Mouse (Mus musculus) urinary bladder, postnatal 25 days (tissue): Measurements from ENCODE around the gene Nfe2l2.

ENCODE experiments used
- DNase-seq: peaks from one replicate; pipeline ENCODE4 v3.0.0; 2022; ENCODE audit warnings: low spot score

Nfe2l2 gene

DNA sequence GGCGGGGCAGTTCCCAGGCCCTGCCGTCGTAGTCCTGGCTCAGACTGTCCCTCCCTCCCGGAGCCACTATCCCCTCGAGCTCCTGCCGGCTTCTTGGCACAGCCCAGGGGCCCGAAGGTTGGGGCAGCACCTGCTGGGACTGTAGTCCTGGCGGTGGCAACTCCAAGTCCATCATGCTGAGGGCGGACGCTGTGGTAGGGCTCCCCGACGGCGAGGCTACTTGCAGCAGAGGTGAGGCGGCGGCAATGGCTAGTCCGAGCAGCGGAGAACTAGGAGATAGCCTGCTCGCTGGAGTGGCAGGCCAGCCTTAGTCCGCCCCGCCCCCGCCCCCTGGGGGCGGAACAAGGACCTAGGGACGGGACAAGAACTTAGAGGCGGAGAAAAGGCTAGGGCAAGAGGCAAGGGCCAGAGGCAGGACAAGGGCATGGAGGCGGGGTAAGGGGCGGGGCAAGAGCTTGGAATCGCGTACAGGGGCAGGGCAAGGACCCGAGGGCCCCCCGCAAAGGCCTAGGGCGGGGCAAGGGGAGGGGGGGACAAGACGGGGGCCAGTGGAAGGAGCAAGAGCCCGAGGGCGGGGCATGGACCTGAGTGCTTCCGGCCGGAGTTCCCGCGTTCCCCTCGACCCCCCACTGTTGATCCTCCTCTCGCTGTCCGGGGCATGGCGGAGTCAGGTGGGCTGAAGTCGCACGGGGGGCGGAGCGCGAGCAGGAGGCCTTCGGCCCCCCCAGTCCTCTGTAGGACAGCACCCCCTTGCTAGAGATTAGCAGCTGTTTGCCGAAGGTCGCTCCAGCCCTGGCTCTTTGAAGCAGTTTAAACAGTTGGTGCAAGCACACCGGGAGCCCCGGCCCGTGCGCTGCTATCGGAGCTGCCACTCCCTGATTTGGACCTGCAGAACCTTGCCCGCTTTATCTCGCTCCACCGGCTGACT lies at the start of gene Nfe2l2:
Gene Nfe2l2 (minus strand): TSS at position 408 of the 928 bp plus-strand sequence.
- peak; percentile 96 for DNase-seq

DNA sequence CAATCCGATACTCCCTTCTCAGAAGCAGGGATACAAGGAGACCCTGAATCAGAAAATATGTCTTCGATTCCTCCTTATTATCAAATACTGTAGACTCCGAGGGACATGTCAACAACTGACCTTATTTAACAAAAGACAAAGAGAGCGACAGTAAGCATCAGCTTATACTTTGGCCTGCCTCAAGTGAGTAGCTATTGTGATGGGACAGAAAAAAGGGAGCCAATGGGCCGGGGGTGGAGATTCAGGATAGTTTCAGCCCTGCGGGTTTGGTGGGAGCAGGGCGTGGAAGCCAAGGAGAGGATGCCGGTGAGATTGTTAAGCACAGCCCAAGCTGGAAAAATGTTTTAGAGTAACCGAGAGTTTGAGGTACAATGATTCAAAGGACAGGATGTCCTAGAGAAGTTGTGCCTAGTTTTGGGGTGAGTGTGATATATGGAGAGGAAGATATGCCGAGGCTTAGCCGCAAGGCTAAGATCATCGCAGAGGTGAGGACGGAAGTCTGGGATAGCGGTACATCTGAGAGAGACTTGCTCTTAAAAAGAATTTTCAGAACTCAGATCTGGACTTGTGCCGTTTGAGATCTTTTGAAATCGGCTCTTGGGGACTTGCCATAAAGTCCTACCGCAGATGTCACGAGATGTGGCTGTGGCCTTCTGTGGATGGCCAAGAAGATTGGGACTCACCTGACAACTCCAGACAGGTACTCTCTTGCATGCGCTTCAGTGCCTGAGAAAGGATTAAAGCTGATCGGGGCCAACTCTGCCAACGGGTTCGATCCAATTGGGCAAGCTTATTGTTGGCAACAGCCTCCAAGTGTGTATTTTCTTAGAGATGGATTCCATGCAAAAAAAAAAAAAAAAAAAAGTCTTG lies 48.1 kb upstream of the Nfe2l2 start:
- DNase-seq, result no peak

DNA sequence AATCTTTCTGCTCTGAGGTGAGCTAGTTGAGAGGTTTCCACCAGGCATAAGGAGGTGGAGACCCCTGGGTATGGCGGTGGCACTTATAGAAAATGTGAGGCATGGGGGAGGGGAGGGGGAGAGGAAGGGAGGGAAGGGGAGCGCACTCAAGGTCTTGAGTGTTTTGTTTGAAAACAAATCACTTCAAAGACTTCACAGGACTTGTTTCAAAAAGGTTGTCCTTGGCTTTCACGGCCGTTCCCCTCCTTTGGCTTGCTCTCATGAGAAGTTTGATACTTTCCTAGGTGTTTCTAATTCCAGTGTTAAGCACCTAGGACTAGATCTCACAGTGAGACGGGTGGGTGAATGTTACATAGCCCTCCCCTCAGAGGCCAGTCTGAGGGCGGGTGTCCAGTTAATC lies 47.5 kb upstream of the Nfe2l2 start:
- DNase-seq, result no peak

DNA sequence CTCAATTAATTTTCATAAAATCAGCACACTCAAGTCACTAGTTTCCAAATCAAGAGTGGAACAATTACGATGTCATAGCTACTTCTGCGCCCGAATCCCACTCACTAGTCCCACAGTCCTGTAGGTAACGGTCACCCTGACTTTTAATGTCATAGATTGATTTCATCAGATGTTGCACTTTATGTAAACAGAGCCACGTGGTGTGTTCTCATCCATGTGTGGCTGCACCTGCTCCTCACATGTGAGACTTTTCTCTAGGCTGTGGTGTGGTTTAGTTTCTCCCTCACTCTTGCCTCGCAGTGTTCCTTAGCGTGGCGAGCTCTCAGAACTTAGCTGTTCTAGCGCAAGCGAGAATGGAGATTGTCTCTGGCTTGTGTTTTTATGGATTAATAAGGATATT lies 46.4 kb upstream of the Nfe2l2 start:
- no peak for DNase-seq

DNA sequence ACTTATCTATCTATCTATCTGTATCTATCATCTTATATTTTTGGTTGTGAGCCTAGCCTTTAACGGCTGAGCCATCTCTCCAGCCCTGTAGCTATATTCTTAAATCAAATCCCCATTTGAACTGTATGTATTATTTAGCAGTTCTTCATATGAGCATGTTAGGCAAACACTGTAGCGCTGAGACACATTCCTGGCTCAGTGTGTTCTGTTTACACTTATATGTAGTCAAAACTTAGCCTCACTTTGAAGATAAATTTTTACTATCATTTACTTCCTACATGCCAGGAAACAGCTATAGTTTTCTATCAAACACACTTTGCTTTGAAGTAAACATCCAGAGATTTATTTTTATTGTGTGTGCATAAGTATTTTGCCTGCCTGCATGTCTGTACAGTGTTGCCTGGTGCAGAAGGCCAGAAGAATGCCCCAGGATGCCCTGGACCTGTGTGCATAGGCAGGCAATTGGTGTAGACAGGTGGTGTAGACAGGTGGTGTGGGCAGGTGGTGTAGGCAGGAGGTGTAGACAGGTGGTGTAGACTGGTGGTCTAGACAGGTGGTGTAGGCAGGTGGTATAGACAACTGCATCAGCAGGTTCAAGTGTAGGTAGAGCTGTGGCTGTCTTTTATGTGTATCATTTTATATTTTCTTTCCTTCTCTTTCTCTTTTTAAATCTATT lies 45.7 kb upstream of the Nfe2l2 start:
- no peak for DNase-seq

DNA sequence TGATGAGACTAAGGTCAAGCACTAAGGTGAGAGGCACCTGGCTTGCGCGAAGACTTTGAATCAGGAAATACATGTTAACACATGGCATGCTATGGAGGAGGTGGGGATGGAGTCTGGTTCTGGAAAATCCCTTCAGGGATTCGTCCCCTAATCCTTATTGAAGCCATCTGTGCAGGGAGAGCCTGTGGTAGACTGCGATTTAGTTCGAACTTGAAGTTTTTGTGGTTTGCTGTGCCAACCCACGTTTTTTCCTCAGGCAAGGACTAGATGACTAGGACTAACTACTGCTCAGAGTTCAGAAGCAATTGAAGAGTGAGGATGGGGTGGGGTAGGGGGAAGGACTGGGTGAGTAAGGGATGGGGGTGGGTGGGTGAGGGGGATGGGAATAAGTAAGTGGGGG lies 44.4 kb upstream of the Nfe2l2 start:
- DNase-seq, result no peak

DNA sequence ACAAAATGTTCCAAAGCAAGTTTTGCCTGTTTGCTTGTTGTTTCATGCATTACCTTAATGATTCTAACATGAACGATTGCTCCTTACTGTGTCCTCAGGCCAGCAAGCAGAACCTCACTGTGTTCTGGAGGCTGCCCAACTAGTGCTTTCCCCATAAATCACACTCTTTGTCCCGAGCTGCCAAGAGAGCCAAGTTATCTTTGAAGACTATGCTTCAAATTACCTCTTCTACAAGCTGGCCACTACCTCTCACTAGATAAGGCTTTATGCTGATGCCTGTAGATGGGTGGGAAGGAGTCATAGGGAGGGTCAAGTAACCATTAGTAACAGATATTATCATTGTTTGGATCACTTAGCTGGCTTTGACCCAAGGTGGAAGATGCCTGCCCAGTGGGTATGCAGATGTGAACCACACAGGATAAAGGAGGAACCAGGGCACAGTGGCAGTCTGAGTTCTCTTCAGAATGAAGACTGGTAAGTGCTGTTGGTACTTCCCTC lies 32.6 kb upstream of the Nfe2l2 start:
- no peak for DNase-seq

DNA sequence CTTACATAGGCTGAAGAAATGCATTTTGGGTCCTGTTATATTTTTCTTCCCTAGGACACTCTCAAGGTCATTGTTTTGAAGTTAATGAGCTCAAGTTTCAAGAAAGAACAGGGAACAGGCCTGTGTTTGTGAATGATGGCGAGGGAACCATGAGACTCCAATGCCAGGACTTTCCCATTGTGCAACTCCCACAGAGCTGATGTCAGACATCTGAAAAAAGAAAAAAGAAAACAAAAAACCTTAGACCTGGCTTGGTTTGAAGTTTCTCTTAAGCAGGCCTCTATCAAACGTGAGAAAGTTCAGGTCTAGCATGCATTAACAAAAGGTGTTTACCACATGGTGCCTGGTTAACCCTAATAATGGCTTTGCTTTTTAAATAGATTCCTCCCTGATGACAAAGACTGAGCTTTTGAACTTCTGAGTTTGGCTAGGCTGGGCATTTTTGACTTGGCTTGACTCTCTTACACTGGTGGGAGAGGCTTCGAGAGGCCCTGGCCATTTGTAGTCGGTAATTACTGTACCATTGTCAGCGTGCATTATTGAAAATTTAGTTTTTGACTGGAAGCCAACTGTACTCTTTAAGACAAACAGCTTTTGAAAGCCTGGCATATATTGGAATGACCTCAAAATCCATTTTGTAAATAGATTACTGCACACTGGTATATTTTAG lies 29.9 kb upstream of the Nfe2l2 start:
- DNase-seq, result no peak

DNA sequence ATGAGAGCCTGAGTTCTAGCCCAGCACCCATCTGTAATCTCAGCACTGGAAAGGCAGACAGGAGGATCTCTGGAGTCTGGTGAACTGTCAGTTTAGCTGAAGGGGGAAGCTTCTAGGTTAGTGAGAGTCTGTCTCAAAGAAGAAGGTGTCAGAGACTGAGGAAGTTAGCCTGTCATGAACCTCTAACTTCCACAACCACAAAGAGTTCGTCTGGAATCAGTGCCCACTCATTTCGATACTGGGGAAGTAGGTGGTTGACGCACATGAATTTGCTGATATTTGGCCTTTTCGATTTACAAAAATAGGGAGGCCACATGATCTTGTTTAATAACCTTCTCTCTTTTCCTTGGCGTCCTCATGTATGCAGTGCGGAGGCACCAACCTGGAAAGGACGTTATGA lies 28.7 kb upstream of the Nfe2l2 start:
- no peak for DNase-seq

DNA sequence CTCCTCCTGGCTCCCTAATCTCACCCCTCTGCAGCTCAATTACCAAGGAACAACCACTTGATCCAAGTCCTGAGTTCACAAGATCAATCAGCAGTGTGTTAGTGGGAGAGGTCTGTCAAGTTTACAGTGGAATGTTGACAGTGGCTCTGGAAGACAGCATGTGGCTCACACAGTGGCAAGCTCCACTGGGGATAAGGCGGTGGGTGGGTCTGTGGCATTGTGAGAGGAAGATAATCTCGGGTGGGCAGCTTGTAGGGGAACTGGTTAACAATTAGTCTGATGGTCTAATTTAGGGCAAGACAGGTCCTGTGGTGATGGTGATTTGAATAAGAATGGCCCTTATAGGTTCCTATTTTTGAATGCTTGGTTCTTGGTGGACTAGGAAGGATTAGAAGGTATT lies 27.5 kb upstream of the Nfe2l2 start:
- no peak for DNase-seq

DNA sequence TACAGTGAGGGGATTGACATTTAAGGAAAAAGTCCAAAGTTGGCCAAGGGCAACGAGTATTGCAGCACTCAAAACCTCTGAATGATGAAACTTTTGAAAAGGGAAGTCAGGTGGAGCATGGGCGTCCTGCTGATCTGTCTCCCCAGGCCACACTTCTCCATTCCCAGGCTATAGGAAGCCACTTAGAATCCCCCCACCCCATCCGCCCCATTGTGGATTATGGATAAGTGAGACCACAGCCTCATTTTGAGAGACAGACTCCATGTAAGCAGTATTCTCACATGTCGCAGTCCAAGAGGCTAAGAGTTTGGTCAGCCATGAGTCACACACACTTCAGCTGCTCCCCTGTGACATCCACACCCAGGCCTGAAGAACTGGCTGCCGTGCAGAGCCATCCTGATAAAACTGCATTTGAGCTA lies 26.8 kb upstream of the Nfe2l2 start:
- peak; percentile 19 for DNase-seq

DNA sequence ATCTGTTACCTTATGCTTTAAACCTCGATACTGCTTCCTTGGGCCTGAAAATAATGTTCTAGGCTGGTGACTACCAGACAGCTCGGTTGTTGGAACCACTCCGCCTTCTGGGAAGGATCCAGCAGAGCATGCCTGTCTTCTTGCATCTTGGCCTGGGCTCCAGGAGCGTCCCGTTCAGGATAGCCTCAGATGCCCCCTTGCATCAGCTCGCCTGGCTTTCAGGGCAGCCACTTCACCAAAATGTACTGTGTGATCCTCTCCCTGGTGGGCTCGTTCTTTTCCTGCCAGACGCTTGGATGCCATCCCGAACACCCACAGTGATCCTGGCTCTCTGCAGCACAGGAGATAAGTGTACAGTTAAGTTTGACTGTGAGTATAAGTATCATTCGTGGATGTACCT lies 25.6 kb upstream of the Nfe2l2 start:
- DNase-seq, result no peak

DNA sequence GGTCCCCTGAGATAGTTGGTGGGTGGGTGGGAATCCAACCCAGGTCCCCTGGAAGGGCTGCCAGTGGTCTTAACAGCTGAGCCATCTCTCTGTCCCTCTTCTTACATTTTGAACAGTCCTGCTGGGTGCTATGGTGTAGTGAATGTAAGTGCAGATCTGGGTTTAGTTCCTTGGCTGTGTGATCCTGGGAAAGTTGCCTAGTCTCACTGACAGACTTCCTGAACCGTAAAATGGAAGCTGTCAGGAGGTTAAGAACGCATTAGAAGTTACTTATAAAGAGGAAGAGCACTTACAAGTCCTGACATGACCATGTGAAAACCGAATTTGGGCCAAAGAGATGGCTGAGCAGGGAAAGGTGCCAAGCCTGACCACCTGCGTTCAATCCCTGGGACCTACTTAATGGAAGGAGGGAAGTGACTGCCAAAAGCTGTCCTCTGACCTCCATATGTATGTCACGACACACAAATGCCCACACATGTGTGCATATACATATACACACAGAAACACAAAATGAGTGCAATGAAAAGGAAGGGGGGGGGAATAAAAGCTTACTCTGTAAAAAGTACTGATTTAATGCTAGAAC lies 20.5 kb upstream of the Nfe2l2 start:
- DNase-seq, result no peak

DNA sequence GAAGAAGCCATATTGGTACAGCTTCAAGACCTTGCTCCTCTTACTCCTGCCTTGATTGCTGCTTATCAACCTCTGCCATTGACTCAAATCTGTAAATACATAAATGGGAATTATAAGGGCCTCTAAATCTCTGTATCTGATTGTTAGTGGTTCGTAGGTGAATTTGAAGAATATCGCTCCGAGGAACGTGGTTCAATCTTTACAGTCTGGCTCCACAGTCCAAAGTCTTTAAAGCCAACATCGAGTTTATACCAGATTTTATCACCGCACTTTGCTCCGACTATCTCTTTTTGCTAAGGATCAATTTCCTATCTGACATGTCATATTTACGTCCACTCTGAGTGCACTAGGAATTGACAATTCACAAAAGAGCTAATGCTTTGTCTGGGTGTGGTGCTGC lies 19.0 kb upstream of the Nfe2l2 start:
- no peak for DNase-seq

DNA sequence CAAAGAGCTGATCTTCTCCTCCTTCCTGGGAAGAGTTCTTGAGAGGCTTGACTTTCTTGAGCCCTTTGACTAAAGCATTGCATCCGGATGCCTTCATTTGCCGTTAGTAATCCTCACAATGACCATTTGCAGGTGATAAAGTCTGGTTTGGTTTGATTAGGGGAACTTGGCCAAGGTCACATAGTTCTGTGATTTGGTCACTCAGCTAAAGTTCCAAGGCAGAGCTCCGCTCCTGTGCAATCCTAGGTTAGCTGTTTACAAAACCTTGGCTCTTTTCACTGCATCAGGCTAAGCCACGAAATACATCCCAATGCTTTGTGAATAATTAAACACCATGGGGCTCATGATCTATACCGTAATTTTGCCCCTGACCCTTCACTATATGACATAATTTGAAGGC lies 18.5 kb upstream of the Nfe2l2 start:
- DNase-seq, result no peak

DNA sequence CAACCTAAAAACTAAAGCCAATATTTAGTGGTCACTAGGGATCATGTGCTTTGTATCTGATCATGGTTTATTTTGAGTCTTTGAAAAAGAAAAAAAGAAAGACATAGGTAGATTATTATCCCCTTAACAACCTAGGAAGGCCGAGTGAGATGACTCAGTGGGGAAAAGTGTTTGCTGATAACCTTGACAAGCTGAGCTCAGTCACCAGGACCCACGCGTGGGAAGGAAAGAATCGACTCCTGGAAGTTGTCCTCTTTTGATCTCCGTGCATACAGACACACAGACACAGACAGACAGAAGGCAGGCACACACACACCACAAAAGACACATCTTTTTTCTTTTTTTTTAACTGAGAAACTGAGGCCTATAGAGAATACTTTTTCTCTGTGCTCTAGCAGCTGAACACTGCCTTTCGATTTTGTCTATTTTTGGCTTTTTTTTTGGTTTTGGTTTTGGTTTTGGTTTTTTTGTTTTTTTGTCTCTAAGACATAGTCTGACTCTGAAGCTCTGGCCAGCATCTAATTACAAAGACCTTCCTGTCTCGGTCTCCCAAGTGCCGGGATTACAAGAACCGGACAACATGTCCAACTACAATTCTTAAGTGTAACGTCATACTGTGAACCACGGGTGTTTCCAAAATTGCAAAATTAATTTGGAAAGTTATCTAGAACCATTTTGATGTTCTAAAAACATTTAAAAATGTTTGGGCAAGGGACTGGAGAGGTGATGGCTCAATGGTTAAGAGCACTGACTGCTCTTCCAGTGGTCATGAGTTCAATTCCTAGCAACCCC lies 16.0 kb upstream of the Nfe2l2 start:
- no peak for DNase-seq

DNA sequence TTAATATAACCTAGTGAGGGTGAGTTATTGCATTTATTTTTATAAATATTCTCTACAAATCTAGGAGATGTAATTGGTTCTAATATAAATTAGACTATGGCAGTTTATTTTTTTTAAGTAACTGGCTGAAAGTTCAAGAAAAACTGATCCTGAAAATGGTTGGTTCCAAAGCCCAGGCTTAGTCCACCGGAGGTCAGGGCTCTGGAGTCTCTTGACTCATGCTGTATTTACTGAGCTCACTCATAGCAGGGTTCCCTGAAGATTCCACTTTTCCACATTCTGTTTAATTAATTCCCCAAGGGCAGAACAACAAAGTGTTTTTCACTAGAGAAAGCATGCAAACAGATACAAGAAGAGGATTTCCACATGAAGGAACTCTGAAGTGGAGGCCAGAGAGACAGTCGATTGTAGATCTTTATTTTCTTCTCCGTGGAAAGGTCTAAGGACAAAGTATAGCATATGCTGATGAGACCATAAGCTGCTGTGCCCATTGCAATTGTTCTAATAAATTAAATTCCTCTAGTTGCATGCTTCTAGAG lies 15.0 kb upstream of the Nfe2l2 start:
- no peak for DNase-seq

DNA sequence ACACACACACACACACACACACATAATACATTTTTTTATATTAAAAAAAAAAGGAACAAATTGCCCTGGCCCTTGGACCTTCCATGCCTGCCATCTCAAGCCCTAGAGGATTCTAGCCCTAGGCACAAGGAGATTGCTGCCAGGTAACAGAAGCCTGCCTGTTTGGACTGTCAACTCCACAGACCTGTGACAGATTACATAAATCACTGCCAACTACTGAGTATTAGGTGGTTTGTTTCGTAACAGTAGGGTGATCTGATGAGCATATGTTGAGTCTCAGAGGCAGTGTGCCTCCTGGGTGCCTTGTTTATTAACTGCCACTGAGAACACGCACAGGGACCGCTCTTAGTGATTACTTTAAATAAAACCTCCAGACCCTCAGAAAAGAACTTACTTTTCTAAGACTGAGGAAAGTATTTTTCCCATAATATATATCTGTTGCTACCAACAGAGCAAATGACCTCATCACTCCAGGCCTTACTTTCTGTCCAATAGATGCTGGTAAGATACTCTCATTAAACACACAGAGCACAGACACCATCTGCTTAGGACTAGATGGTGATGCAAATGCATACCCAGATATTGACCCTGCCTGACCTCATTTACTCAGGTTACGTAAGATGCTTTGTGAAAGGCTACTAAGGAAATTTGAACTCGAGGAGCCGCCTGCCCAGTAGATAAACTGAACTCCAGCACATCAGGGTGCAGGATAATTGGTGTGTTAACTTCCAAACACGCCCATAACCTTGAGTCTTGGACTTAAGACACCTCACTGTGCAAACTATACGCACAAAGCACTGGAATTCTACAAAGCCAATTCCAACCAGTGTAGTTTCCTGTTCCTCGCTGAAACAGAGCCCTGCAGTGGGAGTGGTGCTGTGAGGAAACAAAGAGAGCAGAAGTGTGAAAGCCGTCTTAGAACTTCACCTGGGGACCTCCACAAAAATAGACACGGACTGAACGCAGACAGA lies 11.9 kb upstream of the Nfe2l2 start:
- no peak for DNase-seq

DNA sequence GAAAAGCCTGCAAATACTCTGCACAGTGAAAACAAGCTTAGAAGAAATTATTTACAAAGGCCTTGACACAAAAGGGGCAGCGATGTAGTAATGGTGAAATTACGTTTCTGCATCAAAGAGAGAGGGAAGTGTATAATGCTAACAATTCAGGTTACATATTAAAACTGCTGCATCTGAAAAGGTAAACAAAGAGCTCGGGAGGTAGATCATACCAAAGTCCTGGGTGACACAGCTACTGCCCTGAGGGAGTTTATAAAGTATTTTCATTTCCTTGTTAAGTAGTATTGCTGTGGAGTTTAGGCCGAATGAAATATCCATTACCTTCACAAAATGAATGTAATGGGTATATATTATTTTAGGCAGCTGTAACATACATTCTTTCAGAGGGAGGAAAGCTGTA lies 10.3 kb upstream of the Nfe2l2 start:
- no peak for DNase-seq
